Mouse (Mus musculus) common myeloid progenitor, adult 5-6 weeks (primary cell): Measurements from ENCODE around the gene Alg2. TPM values are rescaled to one million over a fixed set of nuclear protein-coding genes. Genes with fewer than 3 reads are reported as not detected.

Experiments
- ATAC-seq: replicated peaks from 2 replicates; pipeline ENCODE4 v1.8.0; 2016; ENCODE audit warnings: low read depth, mild to moderate bottlenecking, moderate TSS enrichment, inconsistent platforms; ENCODE audit not compliant: poor library complexity, severe bottlenecking
- total RNA-seq: library from RNA; stranded (forward); fragments of 200-1000, 187-1606 nt; gene quantifications from 2 replicates; pipeline ENCODE4 v1.2.3, GENCODE M21; 2017

Alg2 gene
- total RNA-seq: 24.4 and 25.3 TPM in 2 replicates

- peak; percentile 94 for ATAC-seq
Observed at GRCm38 (mm10) chr4:47473968-47474729, at the start of gene Alg2, which contains the start of gene Sec61b. Gene Alg2 (minus strand): TSS chr4:47474333. Gene Sec61b (plus strand): TSS chr4:47474658.

- peak; percentile 72; the same call in 1 of the 2 replicates for ATAC-seq
Observed at GRCm38 (mm10) chr4:47521884-47522605, 47.9 kb upstream of the Alg2 start.

- ATAC-seq: no peak
Observed at GRCm38 (mm10) chr4:47520076-47520475, 45.9 kb upstream of the Alg2 start.

GRCm38 (mm10) chr4:47518551-47519181 lies 44.5 kb upstream of the Alg2 start:
- no peak for ATAC-seq

GRCm38 (mm10) chr4:47504841-47505517 lies 30.8 kb upstream of the Alg2 start:
- no peak for ATAC-seq

GRCm38 (mm10) chr4:47503045-47503444 lies 28.9 kb upstream of the Alg2 start:
- ATAC-seq: no peak

GRCm38 (mm10) chr4:47502546-47502971 lies 28.4 kb upstream of the Alg2 start:
- peak; percentile 76 for ATAC-seq

- ATAC-seq: no peak
Observed at GRCm38 (mm10) chr4:47499121-47499545, 25.0 kb upstream of the Alg2 start.

GRCm38 (mm10) chr4:47497811-47498385 lies 23.8 kb upstream of the Alg2 start:
- no peak for ATAC-seq

GRCm38 (mm10) chr4:47494686-47495085 lies 20.6 kb upstream of the Alg2 start:
- 0 out of 2 replicates have a peak, but pooled peaks have one; percentile 14 for ATAC-seq

- ATAC-seq: no peak
Observed at GRCm38 (mm10) chr4:47494137-47494536, 20.0 kb upstream of the Alg2 start.

GRCm38 (mm10) chr4:47493456-47493855 lies 19.3 kb upstream of the Alg2 start:
- ATAC-seq: 0 out of 2 replicates have a peak, but pooled peaks have one; percentile 31

- ATAC-seq: no peak
Observed at GRCm38 (mm10) chr4:47492311-47493086, 18.4 kb upstream of the Alg2 start.

GRCm38 (mm10) chr4:47491243-47491642 lies 17.1 kb upstream of the Alg2 start:
- ATAC-seq: no peak

GRCm38 (mm10) chr4:47480576-47480975 lies 6.4 kb upstream of the Alg2 start:
- ATAC-seq: no peak

- no peak for ATAC-seq
Observed at GRCm38 (mm10) chr4:47480095-47480494, 6.0 kb upstream of the Alg2 start.

GRCm38 (mm10) chr4:47477539-47477938 lies 3.4 kb upstream of the Alg2 start:
- no peak for ATAC-seq

- ATAC-seq: no peak
Observed at GRCm38 (mm10) chr4:47474730-47475643, 854 bp upstream of the Alg2 start.
